Mouse (Mus musculus): ENCODE results near the gene Carmil1. TPM values are rescaled to one million over a fixed set of nuclear protein-coding genes. Genes with fewer than 3 reads are reported as not detected.

Gene Carmil1
- total RNA-seq, 2 experiments from 2014 or later: 3.8 to 4.9 TPM

Other genes with a start within 250 kb of the Carmil1 start
- gene Cmah, start 46.6 kb upstream of the Carmil1 start, total RNA-seq (2015): 0.56 and 2.3 TPM in 2 replicates
- gene Cmah, start 46.6 kb upstream of the Carmil1 start, total RNA-seq (2017): 0.71 and 1.3 TPM in 2 replicates